Mouse (Mus musculus): ENCODE results near the gene Mief2. TPM values are rescaled to one million over a fixed set of nuclear protein-coding genes. Genes with fewer than 3 reads are reported as not detected.

Gene Mief2
- polyA plus RNA-seq, 1 experiment from 2014 or later, result 8.5 TPM

GRCm38 (mm10) chr11:60700320-60701185, 27.6 kb upstream of the Mief2 start:
- WGBS, result 21% methylated on average over 12 of the region's 12 CpGs
- Histone ChIP-seq H3K4me2 (replicated peaks; ENCODE audit: low read depth) (peak overlapping the region; percentile 86), H3K27ac (replicated peaks) (peak overlapping the region; percentile 88; the same call in 1 of the 2 replicates), H3K4me1 (replicated peaks; ENCODE audit: control insufficient read depth, insufficient read depth) (peaks cover 4% of the 10 kb centered on the region; the same call in 1 of the 2 replicates), H3K9me3 (ENCODE audit: control insufficient read depth, low read length) (no peaks in the 10 kb centered on the region), H3K9ac (ENCODE audit: low read length) (peak overlapping the region; percentile 86), H3K4me3 (ENCODE audit: low read depth, low read length) (peak overlapping the region; percentile 89), H3K27me3 (ENCODE audit: control insufficient read depth, insufficient read depth, low read length) (no peaks in the 10 kb centered on the region), H3K36me3 (ENCODE audit: control insufficient read depth, insufficient read depth, low read length) (0 out of 2 replicates have a peak, but pooled peaks cover 3% of the 10 kb centered on the region)
- ATAC-seq (ENCODE audit: low FRiP score, low TSS enrichment) (no peak), DNase-seq (ENCODE audit: low spot score) (peak; percentile 12)
- TF ChIP-seq EP300 (optimal IDR thresholded peaks at IDR 0.05) (no peak), CTCF (IDR thresholded peaks at IDR 0.05; ENCODE audit: low read depth) (no peak)

GRCm38 (mm10) chr11:60701611-60702010, 26.6 kb upstream of the Mief2 start:
- H3K36me3 ChIP-seq (ENCODE audit: control insufficient read depth, insufficient read depth, low read length), result 0 out of 2 replicates have a peak, but pooled peaks cover 3% of the 10 kb centered on the region
- no peak overlapping the region for H3K9ac ChIP-seq (ENCODE audit: low read length)
- ATAC-seq (ENCODE audit: low FRiP score, low TSS enrichment) (no peak), DNase-seq (ENCODE audit: low spot score) (peak; percentile 20)
- 61% methylated on average over 2 of the region's 4 CpGs for WGBS
- TF ChIP-seq CTCF (IDR thresholded peaks at IDR 0.05; ENCODE audit: low read depth) (no peak), EP300 (optimal IDR thresholded peaks at IDR 0.05) (no peak)
- H3K9me3 ChIP-seq (ENCODE audit: control insufficient read depth, low read length), result no peaks in the 10 kb centered on the region
- H3K4me1 ChIP-seq (replicated peaks; ENCODE audit: control insufficient read depth, insufficient read depth), result peaks cover 4% of the 10 kb centered on the region; the same call in 1 of the 2 replicates
- H3K4me3 ChIP-seq (ENCODE audit: low read depth, low read length), result no peak overlapping the region
- H3K4me2 ChIP-seq (replicated peaks; ENCODE audit: low read depth), result no peak overlapping the region
- H3K27me3 ChIP-seq (ENCODE audit: control insufficient read depth, insufficient read depth, low read length), result no peaks in the 10 kb centered on the region
- H3K27ac ChIP-seq (replicated peaks), result no peak overlapping the region

DNA sequence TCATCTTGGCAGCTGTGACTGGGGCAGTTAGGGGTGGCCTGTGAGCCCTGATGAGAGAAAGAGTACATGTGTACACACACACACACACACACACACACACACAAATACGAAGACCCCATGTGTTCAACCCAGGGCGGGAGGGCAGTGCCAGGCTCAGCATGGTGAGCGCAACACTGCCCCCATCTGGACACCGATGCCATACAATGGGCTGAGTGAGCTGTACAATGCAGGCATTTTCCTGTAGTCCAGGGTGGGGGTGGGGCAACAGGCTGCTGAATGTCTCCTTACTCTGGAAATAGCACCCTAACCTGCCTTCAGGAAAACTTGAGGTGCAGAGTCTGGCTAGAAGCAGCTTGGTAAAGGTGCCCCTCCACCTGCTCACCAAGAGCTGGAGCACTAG, 25.1 kb upstream of the Mief2 start:
- Histone ChIP-seq H3K4me3 (ENCODE audit: low read depth, low read length) (no peak overlapping the region), H3K9ac (ENCODE audit: low read length) (no peak overlapping the region), H3K4me1 (replicated peaks; ENCODE audit: control insufficient read depth, insufficient read depth) (peaks cover 7% of the 10 kb centered on the region; the same call in 1 of the 2 replicates), H3K9me3 (ENCODE audit: control insufficient read depth, low read length) (no peaks in the 10 kb centered on the region), H3K4me2 (replicated peaks; ENCODE audit: low read depth) (no peak overlapping the region), H3K27me3 (ENCODE audit: control insufficient read depth, insufficient read depth, low read length) (no peaks in the 10 kb centered on the region), H3K27ac (replicated peaks) (no peak overlapping the region), H3K36me3 (ENCODE audit: control insufficient read depth, insufficient read depth, low read length) (peaks cover 12% of the 10 kb centered on the region; the same call in 1 of the 2 replicates)
- DNase-seq (ENCODE audit: low spot score) (peak; percentile 83), ATAC-seq (ENCODE audit: low FRiP score, low TSS enrichment) (0 out of 2 replicates have a peak, but pooled peaks have one; percentile 20)
- 44% methylated on average over 4 of the region's 4 CpGs for WGBS
- peak; percentile 78 for TF ChIP-seq CTCF (IDR thresholded peaks at IDR 0.05; ENCODE audit: low read depth)
- TF ChIP-seq EP300 (optimal IDR thresholded peaks at IDR 0.05), result no peak

DNA sequence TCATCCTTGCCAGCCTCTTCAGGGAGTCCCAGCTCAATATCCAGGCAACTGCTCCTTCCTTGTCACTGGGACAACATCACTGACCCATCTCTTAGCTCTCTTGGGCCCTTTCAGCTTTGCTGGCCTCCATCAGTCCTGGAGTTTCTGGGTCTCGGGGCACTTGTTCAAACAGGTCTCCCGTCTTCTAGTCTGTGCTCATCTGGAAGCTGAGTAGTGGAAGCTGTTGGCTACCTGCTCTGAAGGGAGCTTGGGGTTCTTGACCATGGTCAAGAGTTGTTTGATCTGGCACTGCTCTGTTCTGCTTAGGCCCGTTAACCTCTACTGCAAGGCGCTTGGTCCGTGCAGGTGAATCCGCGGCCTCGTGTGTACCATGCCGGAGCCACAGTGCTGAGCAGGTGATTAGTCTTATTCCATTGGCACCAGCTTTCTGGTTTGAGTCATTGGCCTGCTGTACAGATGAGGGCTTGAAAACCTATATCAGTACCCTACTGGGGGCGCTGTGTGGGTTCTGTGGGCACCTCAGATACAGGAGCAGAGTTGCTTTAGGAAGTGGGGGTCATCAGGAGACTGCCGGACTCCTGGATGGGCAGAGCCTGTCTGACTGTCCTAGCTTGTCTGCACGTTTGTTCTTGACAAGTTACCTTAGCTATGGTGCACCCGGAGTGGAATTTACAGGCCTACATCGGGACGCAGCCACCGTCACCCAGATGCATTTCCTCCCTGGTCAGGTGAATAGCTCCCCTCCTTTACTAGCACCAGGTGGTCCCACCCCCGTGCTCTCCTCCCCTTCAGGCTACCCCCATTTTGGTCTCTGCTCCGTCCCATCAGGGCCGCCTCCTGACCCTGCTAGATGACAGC, 23.9 kb upstream of the Mief2 start:
- Histone ChIP-seq H3K4me1 (replicated peaks; ENCODE audit: control insufficient read depth, insufficient read depth) (peaks cover 7% of the 10 kb centered on the region; the same call in 1 of the 2 replicates), H3K27ac (replicated peaks) (no peak overlapping the region), H3K36me3 (ENCODE audit: control insufficient read depth, insufficient read depth, low read length) (peaks cover 22% of the 10 kb centered on the region), H3K9me3 (ENCODE audit: control insufficient read depth, low read length) (no peaks in the 10 kb centered on the region), H3K9ac (ENCODE audit: low read length) (peak overlapping the region; percentile 31; the same call in 1 of the 2 replicates), H3K27me3 (ENCODE audit: control insufficient read depth, insufficient read depth, low read length) (no peaks in the 10 kb centered on the region), H3K4me3 (ENCODE audit: low read depth, low read length) (no peak overlapping the region), H3K4me2 (replicated peaks; ENCODE audit: low read depth) (no peak overlapping the region)
- peak; percentile 13 for DNase-seq (ENCODE audit: low spot score)
- WGBS, result 90% methylated on average over 19 of the region's 19 CpGs
- ATAC-seq (ENCODE audit: low FRiP score, low TSS enrichment), result no peak
- TF ChIP-seq EP300 (optimal IDR thresholded peaks at IDR 0.05) (no peak), CTCF (IDR thresholded peaks at IDR 0.05; ENCODE audit: low read depth) (no peak)

- DNase-seq (ENCODE audit: low spot score) (peak; percentile 11), ATAC-seq (ENCODE audit: low FRiP score, low TSS enrichment) (no peak)
- H3K27ac ChIP-seq (replicated peaks), result no peak overlapping the region
- H3K4me2 ChIP-seq (replicated peaks; ENCODE audit: low read depth), result no peak overlapping the region
- H3K4me3 ChIP-seq (ENCODE audit: low read depth, low read length), result no peak overlapping the region
- H3K4me1 ChIP-seq (replicated peaks; ENCODE audit: control insufficient read depth, insufficient read depth), result peaks cover 7% of the 10 kb centered on the region; the same call in 1 of the 2 replicates
- H3K27me3 ChIP-seq (ENCODE audit: control insufficient read depth, insufficient read depth, low read length), result no peaks in the 10 kb centered on the region
- H3K36me3 ChIP-seq (ENCODE audit: control insufficient read depth, insufficient read depth, low read length), result peaks cover 32% of the 10 kb centered on the region
- WGBS, result 91% methylated on average over 3 of the region's 3 CpGs
- H3K9me3 ChIP-seq (ENCODE audit: control insufficient read depth, low read length), result no peaks in the 10 kb centered on the region
- no peak overlapping the region for H3K9ac ChIP-seq (ENCODE audit: low read length)
- no peak for TF ChIP-seq EP300 (optimal IDR thresholded peaks at IDR 0.05)
- no peak for TF ChIP-seq CTCF (IDR thresholded peaks at IDR 0.05; ENCODE audit: low read depth)
Observed at GRCm38 (mm10) chr11:60705255-60705654, 22.9 kb upstream of the Mief2 start.

Measured in stomach, postnatal 0 days (tissue).